Mouse (Mus musculus): ENCODE measurements around the gene Znrf4.
"Not testable (repeated sequence)": the region's sequence is repeated elsewhere in the genome, so short reads cannot be mapped to it uniquely, and the experiment has no call there.

Znrf4 gene

GRCm38 (mm10) chr17:56536192-56536591 is 24.0 kb upstream of the Znrf4 start:
- no peak for DNase-seq (ENCODE audit: low read depth, low spot score)

DNA sequence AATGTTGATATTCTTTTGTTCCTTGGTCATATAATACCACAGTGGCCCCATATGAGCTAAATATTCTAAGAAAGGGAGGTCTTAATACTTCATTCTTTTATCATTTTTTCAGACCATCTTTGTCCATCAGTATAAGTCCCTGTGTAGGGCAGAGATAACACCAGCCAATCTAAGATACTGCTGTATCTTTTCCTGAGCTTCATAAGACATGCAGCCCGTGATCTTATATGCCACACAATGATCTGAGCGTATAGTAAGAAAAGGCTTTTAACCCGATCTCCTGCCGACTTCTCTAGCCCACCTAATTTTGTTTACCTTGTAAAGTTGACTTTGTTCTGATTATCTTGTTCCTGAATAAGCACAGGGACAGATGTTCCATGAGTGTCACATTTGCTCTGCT is 12.7 kb upstream of the Znrf4 start:
- DNase-seq (ENCODE audit: low read depth, low spot score): no peak

DNA sequence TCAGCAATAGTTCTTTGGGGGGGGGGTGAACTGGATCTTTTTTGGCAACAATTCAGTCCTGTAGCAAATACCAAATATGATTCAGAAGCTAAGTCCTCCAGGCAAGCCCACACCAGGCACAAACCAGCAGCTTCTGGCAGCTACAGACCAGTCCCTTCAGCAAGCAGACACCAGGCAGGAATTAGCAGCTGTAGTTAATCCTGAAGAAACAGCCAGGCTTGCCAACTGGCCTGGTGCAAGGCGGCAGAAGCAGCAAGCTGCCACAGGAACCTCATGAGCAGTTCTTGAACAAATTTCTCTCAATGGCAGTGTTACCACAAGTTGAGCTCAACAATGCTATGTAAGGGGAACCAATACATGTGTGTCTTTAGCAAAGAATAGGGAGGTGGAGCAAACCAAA is 10.5 kb upstream of the Znrf4 start:
- DNase-seq (ENCODE audit: low read depth, low spot score): no peak

DNA sequence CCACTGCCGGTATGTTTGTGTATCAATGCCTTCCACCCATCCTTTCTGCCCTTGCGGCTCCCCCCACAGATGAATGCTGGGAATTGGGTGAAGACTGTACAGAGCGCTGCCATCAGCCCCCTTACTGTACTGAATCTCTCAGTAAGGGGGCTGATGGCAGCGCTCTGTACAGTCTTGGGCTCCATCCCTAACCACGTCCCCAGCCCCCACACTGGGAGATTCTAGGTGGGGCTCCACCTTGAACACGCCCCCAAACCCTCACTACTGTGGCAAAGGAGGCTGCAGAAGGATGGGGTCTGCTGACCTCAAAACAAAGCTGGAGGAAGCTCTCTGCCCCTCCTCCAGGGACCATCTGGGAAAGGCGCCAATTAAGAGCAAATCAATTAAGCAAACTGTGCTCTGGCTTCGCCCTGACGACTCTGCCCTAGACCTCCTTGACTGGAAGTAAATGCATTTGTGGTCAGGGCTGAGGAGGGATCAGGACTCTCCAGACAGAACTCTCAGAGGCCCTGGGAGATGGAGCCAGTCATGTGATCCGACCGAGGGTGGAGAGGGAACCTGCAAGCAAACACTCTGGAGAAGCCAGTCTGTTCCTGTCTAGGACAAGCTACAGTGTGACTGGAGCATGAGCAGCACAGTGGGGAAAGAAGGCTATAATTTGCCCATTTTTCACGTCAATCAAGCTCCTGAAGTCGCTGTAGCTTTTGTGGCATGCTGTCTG is 3.6 kb upstream of the Znrf4 start:
- DNase-seq (ENCODE audit: low read depth, low spot score): no peak

DNA sequence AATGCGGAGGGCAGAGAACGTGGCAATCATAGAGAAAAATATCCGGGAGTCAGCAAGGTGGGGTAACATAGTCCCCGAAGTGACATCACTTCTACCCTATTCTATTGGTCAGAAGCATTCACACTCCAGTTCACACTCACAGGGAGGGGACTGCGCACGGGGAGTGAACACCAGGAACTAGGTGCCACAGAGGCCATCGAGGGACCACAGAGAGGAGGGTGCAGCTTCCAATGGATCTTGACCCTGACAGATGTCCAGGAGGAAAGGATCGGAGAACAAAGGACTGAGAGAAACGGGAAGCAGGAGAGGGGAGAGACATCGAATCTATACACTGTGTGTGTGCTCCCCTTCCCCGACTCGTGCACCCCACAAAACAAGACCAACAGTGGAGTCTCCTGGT is 2.7 kb upstream of the Znrf4 start:
- no peak for DNase-seq (ENCODE audit: low read depth, low spot score)

- no peak for DNase-seq (ENCODE audit: low read depth, low spot score)
Measured at GRCm38 (mm10) chr17:56514330-56514729, 2.1 kb upstream of the Znrf4 start.

DNA sequence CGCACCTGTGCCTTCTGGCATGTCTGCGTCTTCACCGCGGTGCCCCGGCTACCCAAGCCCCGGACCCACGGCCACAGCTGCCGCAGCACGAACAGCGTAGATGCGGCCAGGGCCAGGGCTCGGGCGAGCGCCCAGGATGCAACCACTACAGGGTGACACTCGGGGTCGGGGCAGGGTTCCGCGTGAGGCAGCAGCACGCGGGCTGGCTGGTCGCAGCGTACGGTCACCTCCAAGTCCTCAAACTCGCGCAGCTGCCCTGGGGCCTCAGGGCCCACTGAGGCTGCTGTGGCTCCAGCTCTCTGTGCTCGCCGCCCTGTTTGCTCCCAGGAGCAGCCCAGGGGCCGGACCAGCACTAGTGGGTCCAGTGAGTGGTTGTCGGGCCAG is 532 bp downstream of the Znrf4 start:
- DNase-seq (ENCODE audit: low read depth, low spot score): no peak

DNA sequence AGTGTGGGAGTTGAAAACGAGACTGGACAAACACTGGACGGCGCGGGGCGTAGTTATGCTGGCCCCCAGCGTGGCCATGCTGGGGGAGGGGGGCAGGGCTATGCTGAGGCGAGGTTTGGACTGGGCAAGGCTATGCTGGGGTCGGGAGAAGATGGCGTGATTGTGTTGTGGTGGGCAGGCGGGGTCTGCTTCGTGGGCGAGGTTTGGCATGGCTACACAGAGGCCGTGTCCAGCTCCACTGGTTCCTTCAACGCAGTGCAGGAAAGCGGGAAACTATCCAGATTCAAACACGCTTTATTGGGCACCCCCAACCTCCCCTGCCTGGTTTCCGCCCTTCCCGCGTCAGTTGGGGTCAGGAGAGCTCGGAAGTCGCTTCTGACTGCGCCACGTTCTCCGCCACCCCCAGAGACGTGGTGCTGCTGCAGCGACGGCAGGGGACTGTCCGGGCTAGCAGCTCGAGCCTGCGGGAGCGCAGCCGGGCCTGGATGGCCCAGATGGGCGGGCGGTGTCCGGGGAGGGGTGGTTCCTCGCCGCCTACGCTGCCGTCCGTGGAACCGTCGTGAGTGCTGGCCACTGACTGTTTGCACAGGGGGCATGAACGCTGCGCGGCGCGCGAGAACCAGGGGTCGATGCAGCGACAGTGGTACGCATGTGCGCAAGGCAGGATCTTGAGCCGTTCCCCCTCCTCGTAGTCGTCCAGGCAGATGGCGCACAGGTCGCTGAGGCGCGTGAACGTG is 1.1 kb downstream of the Znrf4 start:
- DNase-seq (ENCODE audit: low read depth, low spot score): no peak

GRCm38 (mm10) chr17:56510473-56510969 is 1.7 kb downstream of the Znrf4 start:
- no peak for DNase-seq (ENCODE audit: low read depth, low spot score)

GRCm38 (mm10) chr17:56509707-56510472 is 2.3 kb downstream of the Znrf4 start:
- DNase-seq (ENCODE audit: low read depth, low spot score): no peak

- no peak for DNase-seq (ENCODE audit: low read depth, low spot score)
Measured at GRCm38 (mm10) chr17:56509021-56509640, 3.1 kb downstream of the Znrf4 start.

DNA sequence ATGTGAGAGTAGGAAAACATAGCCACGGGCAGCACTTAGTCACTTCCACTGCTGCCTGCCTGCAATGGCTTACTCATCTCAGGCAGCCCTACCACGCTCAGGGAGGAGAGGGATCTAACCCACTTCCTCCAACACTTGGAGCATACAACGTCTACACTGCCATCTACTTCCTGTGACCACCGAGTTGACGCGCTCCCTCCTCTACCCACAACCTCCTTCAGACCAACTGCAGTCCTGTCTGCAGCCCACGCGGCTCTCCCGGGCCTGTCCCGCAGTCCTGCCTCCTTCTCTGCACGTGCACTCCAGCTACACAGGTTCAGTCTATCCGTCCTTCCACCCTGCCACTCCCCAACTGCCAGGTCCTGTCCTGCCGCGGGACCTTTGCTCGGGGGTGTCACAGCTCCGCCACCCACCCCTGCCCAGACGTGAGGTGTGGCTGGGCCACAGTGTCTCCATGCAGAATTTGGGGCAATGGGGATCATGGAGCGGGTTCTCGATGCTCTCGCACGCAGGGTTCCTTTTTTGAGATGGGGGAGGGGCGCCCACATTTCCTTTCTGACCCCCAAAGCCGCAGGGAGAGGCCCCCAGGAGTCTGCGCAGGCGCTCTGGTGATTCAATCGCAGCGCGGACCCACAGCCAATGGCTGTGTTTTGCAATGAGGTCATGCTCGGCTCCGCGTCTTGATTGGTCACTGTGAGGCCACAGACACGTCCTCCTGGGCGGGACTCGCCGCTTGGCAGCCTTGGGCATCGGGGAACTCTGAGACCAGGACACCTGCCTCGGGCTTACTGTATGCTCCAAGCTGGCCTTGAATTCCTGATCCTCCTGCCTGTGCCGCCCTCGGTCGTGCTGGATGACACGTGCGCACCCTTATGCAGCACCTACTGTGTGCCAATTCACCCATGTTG is 4.8 kb downstream of the Znrf4 start:
- DNase-seq (ENCODE audit: low read depth, low spot score): peak; percentile 96

- DNase-seq (ENCODE audit: low read depth, low spot score): no peak
Measured at GRCm38 (mm10) chr17:56506417-56507065, 5.7 kb downstream of the Znrf4 start.

DNA sequence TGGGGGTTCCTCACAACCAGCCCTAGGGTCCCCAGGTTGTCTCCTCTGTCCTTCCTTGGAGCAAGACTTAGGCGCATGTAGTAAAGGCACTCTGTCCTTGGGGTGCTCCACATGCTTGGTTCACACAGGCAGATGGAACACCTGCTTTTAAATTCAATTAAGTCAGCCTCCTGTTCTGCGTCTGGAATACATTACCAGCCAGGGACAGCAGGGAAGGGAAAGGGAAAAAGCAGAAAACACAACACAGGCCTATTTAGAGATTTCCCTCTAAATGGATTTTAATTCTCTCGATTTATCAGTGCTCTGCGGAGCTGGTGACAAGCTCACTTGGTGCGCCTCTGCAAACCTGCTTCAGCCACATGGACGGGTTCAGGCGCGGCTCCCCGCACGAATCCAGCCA is 6.8 kb downstream of the Znrf4 start:
- DNase-seq (ENCODE audit: low read depth, low spot score): no peak

- peak; percentile 38 for DNase-seq (ENCODE audit: low read depth, low spot score)
Measured at GRCm38 (mm10) chr17:56502526-56502925, 9.7 kb downstream of the Znrf4 start.

- not testable (repeated sequence) for DNase-seq (ENCODE audit: low read depth, low spot score)
Measured at GRCm38 (mm10) chr17:56501635-56502400, 10.4 kb downstream of the Znrf4 start.

DNA sequence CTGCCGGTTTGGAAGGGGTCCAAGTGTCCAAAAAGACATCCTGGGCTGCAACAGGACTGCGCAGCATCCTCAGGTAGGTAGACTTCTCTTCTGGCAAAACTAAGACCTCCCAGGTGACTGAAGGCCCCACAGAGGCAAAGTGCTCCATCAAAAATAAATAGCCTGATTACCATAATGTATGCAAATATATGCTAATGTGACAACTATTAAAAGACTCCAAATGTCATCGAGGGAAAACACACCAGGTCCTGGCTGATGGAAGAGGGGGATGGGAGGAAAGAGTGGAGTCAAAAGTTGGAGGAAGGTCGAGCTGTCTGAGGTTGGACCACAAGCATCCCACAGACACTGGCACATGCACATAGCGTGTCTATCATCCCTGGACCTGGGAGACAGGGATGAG is 13.0 kb downstream of the Znrf4 start:
- DNase-seq (ENCODE audit: low read depth, low spot score): no peak

- DNase-seq (ENCODE audit: low read depth, low spot score): no peak
Measured at GRCm38 (mm10) chr17:56494480-56494879, 17.8 kb downstream of the Znrf4 start.

- no peak for DNase-seq (ENCODE audit: low read depth, low spot score)
Measured at GRCm38 (mm10) chr17:56493841-56494240, 18.4 kb downstream of the Znrf4 start.
